Mouse (Mus musculus) small intestine, adult 2 months (tissue): ENCODE measurements around the gene Fmo5. TPM values are rescaled to one million over a fixed set of nuclear protein-coding genes. Genes with fewer than 3 reads are reported as not detected.

Experiments
- H3K27ac ChIP-seq: fragments of 200-500 bp; 2 replicates; pipeline ENCODE4 v1.5.1; 2012; ENCODE audit warnings: low read depth, low read length, control low read depth, inconsistent platforms; ENCODE audit not compliant: insufficient read depth
- H3K27me3 ChIP-seq: fragments of 200-500 bp; 2 replicates; pipeline ENCODE4 v1.6.1; 2012; ENCODE audit warnings: mild to moderate bottlenecking, moderate library complexity, low read length, inconsistent platforms; ENCODE audit not compliant: control insufficient read depth, insufficient read depth
- H3K36me3 ChIP-seq: fragments of 200-500 bp; 2 replicates; pipeline ENCODE4 v1.6.1; 2012; ENCODE audit warnings: mild to moderate bottlenecking, low read length, control low read depth, inconsistent platforms; ENCODE audit not compliant: control insufficient read depth, insufficient read depth
- H3K4me1 ChIP-seq: fragments of 200-500 bp; 2 replicates; pipeline ENCODE4 v1.6.1; 2012; ENCODE audit warnings: low read length, inconsistent platforms, mixed read lengths; ENCODE audit not compliant: control insufficient read depth, insufficient read depth, insufficient read length
- H3K4me3 ChIP-seq: fragments of 200-500 bp; 2 replicates; pipeline ENCODE4 v1.5.1; 2012; ENCODE audit warnings: low read depth, mild to moderate bottlenecking, control low read depth, inconsistent platforms, low read length, moderate library complexity
- CTCF ChIP-seq: fragments of 200-500 bp; IDR thresholded peaks from 2 replicates; pipeline ENCODE4 v1.5.1; 2012; ENCODE audit warnings: low read depth, mild to moderate bottlenecking, control low read depth, inconsistent platforms, low read length, moderate library complexity, mixed read lengths; ENCODE audit not compliant: insufficient replicate concordance, insufficient read length; ENCODE audit errors: extremely low read depth
- POLR2A ChIP-seq: fragments of 200-500 bp; IDR thresholded peaks from 2 replicates; pipeline ENCODE4 v1.6.1; 2012; ENCODE audit warnings: low read depth, mild to moderate bottlenecking, control low read depth, inconsistent platforms, low read length, moderate library complexity
- WGBS: fragments of 180-500 bp; shearing (Covaris S2); methylation state at CpG from one replicate; pipeline ENCODE4 v1.1.7; 2018; 5-methylcytosine and 5-hydroxymethylcytosine counted together
- polyA plus RNA-seq: library from polyadenylated mRNA; depleted of rRNA; stranded (reverse); fragments of >200 nt; gene quantifications from 2 replicates; pipeline ENCODE4 v1.2.3, GENCODE M21; 2012

Gene Fmo5
- polyA plus RNA-seq, 1 experiment, result 84.1 TPM

- Histone ChIP-seq H3K36me3 (peaks cover 3% of the 10 kb centered on the region), H3K27me3 (no peaks in the 10 kb centered on the region), H3K4me1 (no peaks in the 10 kb centered on the region; the same call in 1 of the 2 replicates), H3K27ac (no peak overlapping the region), H3K4me3 (no peak overlapping the region)
- TF ChIP-seq CTCF (no peak), POLR2A (no peak)
- WGBS, result 62% methylated on average over 8 of the region's 8 CpGs
These were observed 32.6 kb downstream of the Fmo5 start for GRCm38 (mm10) chr3:97661206-97661605.

- peaks cover 16% of the 10 kb centered on the region for H3K36me3 ChIP-seq
- no peaks in the 10 kb centered on the region for H3K4me1 ChIP-seq
- H3K4me3 ChIP-seq, result no peak overlapping the region
- 75% methylated on average over 9 of the region's 9 CpGs for WGBS
- TF ChIP-seq CTCF (no peak), POLR2A (no peak)
- H3K27me3 ChIP-seq, result no peaks in the 10 kb centered on the region
- H3K27ac ChIP-seq, result no peak overlapping the region
These were observed 36.9 kb downstream of the Fmo5 start for GRCm38 (mm10) chr3:97665525-97665924.

DNA sequence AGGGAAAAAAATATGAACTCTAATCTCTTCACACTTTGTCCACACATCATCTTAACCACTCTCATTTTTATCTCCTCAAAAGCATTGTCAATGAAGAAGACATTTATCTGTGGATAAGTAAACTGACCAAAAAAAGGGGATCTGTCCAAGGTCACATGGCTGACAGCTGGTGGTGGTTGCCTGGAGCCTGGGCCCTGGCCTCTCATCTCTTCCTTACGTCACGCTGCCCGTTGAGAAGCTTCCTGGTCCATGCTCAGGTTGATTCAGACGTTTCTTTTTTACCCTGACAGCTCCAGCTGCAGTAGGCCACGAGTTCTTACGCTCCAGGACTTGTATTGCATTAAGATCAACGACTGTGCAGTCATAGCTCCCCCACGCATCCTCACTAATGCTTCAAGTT is 37.5 kb downstream of the Fmo5 start:
- H3K4me3 ChIP-seq, result no peak overlapping the region
- no peaks in the 10 kb centered on the region for H3K27me3 ChIP-seq
- H3K36me3 ChIP-seq, result peaks cover 16% of the 10 kb centered on the region
- H3K27ac ChIP-seq, result no peak overlapping the region
- TF ChIP-seq CTCF, result no peak
- TF ChIP-seq POLR2A, result no peak
- no peaks in the 10 kb centered on the region for H3K4me1 ChIP-seq
- WGBS, result 69% methylated on average over 8 of the region's 8 CpGs

DNA sequence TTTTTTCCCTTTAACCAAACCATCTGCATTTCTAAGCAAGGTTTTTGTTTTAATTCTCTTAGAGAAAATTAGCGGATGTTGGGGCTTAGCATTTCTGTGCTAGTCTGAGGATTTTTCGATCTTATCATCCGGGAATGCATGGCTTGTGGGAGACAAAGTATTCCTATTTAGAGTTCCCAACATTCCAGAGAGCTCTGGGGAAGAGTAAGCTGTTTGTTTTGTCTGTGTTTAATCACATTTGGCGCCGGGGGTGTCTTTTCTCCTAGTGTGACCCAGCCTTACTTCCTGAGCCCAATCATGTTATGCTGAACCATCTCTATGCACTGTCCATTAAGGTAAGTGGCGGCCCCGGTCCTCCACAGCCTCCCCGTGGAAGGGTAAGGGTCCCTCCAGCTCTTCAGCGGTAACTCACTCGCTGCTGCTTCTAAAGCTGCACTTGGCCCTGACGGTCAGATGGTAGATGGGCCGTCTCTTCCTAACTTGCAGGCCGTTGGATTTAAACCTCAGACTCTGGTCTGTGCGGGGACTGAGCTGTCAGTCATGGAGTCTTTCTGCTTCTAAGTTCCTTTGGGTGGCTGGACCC is 38.6 kb downstream of the Fmo5 start:
- H3K27ac ChIP-seq, result no peak overlapping the region
- TF ChIP-seq CTCF (no peak), POLR2A (no peak)
- no peaks in the 10 kb centered on the region for H3K27me3 ChIP-seq
- WGBS, result 76% methylated on average over 14 of the region's 14 CpGs
- H3K4me3 ChIP-seq, result no peak overlapping the region
- H3K36me3 ChIP-seq, result peaks cover 16% of the 10 kb centered on the region
- H3K4me1 ChIP-seq, result no peaks in the 10 kb centered on the region

- 83% methylated on average over 7 of the region's 7 CpGs for WGBS
- TF ChIP-seq CTCF (no peak), POLR2A (no peak)
These were observed 46.1 kb downstream of the Fmo5 start, which contains the start of gene Gm17651 for GRCm38 (mm10) chr3:97674644-97675110. TSS of gene Gm17651 (minus strand) at chr3:97674694.

GRCm38 (mm10) chr3:97676126-97676525 is 47.5 kb downstream of the Fmo5 start:
- WGBS, result 97% methylated on average over 3 of the region's 3 CpGs
- no peaks in the 10 kb centered on the region for H3K27me3 ChIP-seq
- H3K27ac ChIP-seq, result no peak overlapping the region
- TF ChIP-seq POLR2A, result no peak
- no peak for TF ChIP-seq CTCF
- H3K4me3 ChIP-seq, result no peak overlapping the region
- no peaks in the 10 kb centered on the region for H3K36me3 ChIP-seq
- H3K4me1 ChIP-seq, result no peaks in the 10 kb centered on the region

More at GRCm38 (mm10) chr3:97674644-97675110, 46.1 kb downstream of the Fmo5 start, which contains the start of gene Gm17651:
- Histone ChIP-seq H3K27me3 (no peaks in the 10 kb centered on the region), H3K4me1 (no peaks in the 10 kb centered on the region), H3K36me3 (peaks cover 2% of the 10 kb centered on the region; the same call in 1 of the 2 replicates), H3K4me3 (no peak within 1 kb of the TSS), H3K27ac (no peak within 1 kb of the TSS)

- TF ChIP-seq POLR2A, result no peak
- no peak for TF ChIP-seq CTCF
- H3K27me3 ChIP-seq, result no peaks in the 10 kb centered on the region
- H3K27ac ChIP-seq, result no peak overlapping the region
- H3K4me3 ChIP-seq, result no peak overlapping the region
- H3K4me1 ChIP-seq, result peaks cover 3% of the 10 kb centered on the region; the same call in 1 of the 2 replicates
- H3K36me3 ChIP-seq, result no peaks in the 10 kb centered on the region
- 79% methylated on average over 3 of the region's 3 CpGs for WGBS
These were observed 49.8 kb downstream of the Fmo5 start for GRCm38 (mm10) chr3:97678416-97678815.
